Mouse (Mus musculus): ENCODE data around the gene Odf3b.

- no peak for TF ChIP-seq CTCF (IDR thresholded peaks at IDR 0.05; ENCODE audit: insufficient read depth, low read depth, low read length)
- TF ChIP-seq POLR2A (IDR thresholded peaks at IDR 0.05; ENCODE audit: insufficient read depth, low read depth, low read length) = no peak
Measured at GRCm38 (mm10) chr15:89352054-89352453, 27.0 kb downstream of the Odf3b start.
